Mouse (Mus musculus): ENCODE results near the gene Sapcd1. TPM values are rescaled to one million over a fixed set of nuclear protein-coding genes. Genes with fewer than 3 reads are reported as not detected.

Gene Sapcd1
- polyA plus RNA-seq, 1 experiment, result 18.9 TPM

- Histone ChIP-seq H3K4me3 (replicated peaks; ENCODE audit: control insufficient read depth, low read depth, low read length) (peak within 1 kb of the TSS; percentile 50), H3K4me1 (ENCODE audit: control insufficient read depth, insufficient read depth, low read length) (no peaks in the 10 kb centered on the region; the same call in 1 of the 2 replicates), H3K27ac (ENCODE audit: control insufficient read depth, insufficient read depth, low read depth, low read length, poor library complexity) (peak within 1 kb of the TSS; percentile 7; the same call in 1 of the 2 replicates)
- under 1% methylated on average over 57 of the region's 57 CpGs for WGBS
- TF ChIP-seq CTCF (IDR thresholded peaks at IDR 0.05; ENCODE audit: control insufficient read depth, insufficient read depth, low read length), result peak; percentile 74
- peak; percentile 49; the same call in 1 of the 2 replicates for TF ChIP-seq POLR2A (IDR thresholded peaks at IDR 0.05; ENCODE audit: borderline replicate concordance, control insufficient read depth, low read depth, low read length)
Observed at GRCm38 (mm10) chr17:35058911-35059892, 31.4 kb upstream of the Sapcd1 start, which contains the start of gene Ddah2. TSS of gene Ddah2 (plus strand) at chr17:35059035.

GRCm38 (mm10) chr17:35058316-35058715 is 30.5 kb upstream of the Sapcd1 start:
- no peaks in the 10 kb centered on the region; the same call in 1 of the 2 replicates for H3K4me1 ChIP-seq (ENCODE audit: control insufficient read depth, insufficient read depth, low read length)
- WGBS, result 69% methylated on average over 9 of the region's 9 CpGs
- no peak overlapping the region for H3K27ac ChIP-seq (ENCODE audit: control insufficient read depth, insufficient read depth, low read depth, low read length, poor library complexity)
- TF ChIP-seq POLR2A (IDR thresholded peaks at IDR 0.05; ENCODE audit: borderline replicate concordance, control insufficient read depth, low read depth, low read length), result no peak
- no peak for TF ChIP-seq CTCF (IDR thresholded peaks at IDR 0.05; ENCODE audit: control insufficient read depth, insufficient read depth, low read length)
- H3K4me3 ChIP-seq (replicated peaks; ENCODE audit: control insufficient read depth, low read depth, low read length), result no peak overlapping the region

- WGBS, result 64% methylated on average over 3 of the region's 3 CpGs
- Histone ChIP-seq H3K27ac (ENCODE audit: control insufficient read depth, insufficient read depth, low read depth, low read length, poor library complexity) (no peak overlapping the region), H3K4me1 (ENCODE audit: control insufficient read depth, insufficient read depth, low read length) (peaks cover 2% of the 10 kb centered on the region; the same call in 1 of the 2 replicates)
Observed at GRCm38 (mm10) chr17:35057090-35057489, 29.3 kb upstream of the Sapcd1 start.

GRCm38 (mm10) chr17:35055691-35056495 is 28.1 kb upstream of the Sapcd1 start:
- Histone ChIP-seq H3K27ac (ENCODE audit: control insufficient read depth, insufficient read depth, low read depth, low read length, poor library complexity) (no peak overlapping the region), H3K4me3 (replicated peaks; ENCODE audit: control insufficient read depth, low read depth, low read length) (no peak overlapping the region), H3K4me1 (ENCODE audit: control insufficient read depth, insufficient read depth, low read length) (peaks cover 2% of the 10 kb centered on the region; the same call in 1 of the 2 replicates)
- TF ChIP-seq POLR2A (IDR thresholded peaks at IDR 0.05; ENCODE audit: borderline replicate concordance, control insufficient read depth, low read depth, low read length) (no peak), CTCF (IDR thresholded peaks at IDR 0.05; ENCODE audit: control insufficient read depth, insufficient read depth, low read length) (no peak)
- WGBS, result 84% methylated on average over 7 of the region's 7 CpGs

More at GRCm38 (mm10) chr17:35057090-35057489, 29.3 kb upstream of the Sapcd1 start:
- H3K4me3 ChIP-seq (replicated peaks; ENCODE audit: control insufficient read depth, low read depth, low read length), result no peak overlapping the region
- TF ChIP-seq POLR2A (IDR thresholded peaks at IDR 0.05; ENCODE audit: borderline replicate concordance, control insufficient read depth, low read depth, low read length) (no peak), CTCF (IDR thresholded peaks at IDR 0.05; ENCODE audit: control insufficient read depth, insufficient read depth, low read length) (no peak)

- Histone ChIP-seq H3K4me1 (ENCODE audit: control insufficient read depth, insufficient read depth, low read length) (peaks cover 5% of the 10 kb centered on the region; the same call in 1 of the 2 replicates), H3K4me3 (replicated peaks; ENCODE audit: control insufficient read depth, low read depth, low read length) (peak overlapping the region; percentile 15), H3K27ac (ENCODE audit: control insufficient read depth, insufficient read depth, low read depth, low read length, poor library complexity) (no peak overlapping the region)
- TF ChIP-seq POLR2A (IDR thresholded peaks at IDR 0.05; ENCODE audit: borderline replicate concordance, control insufficient read depth, low read depth, low read length) (no peak), CTCF (IDR thresholded peaks at IDR 0.05; ENCODE audit: control insufficient read depth, insufficient read depth, low read length) (no peak)
- WGBS, result 69% methylated on average over 12 of the region's 12 CpGs
Observed at GRCm38 (mm10) chr17:35052271-35052798, 24.5 kb upstream of the Sapcd1 start.

- WGBS, result 2% methylated on average over 21 of the region's 21 CpGs
- Histone ChIP-seq H3K4me1 (ENCODE audit: control insufficient read depth, insufficient read depth, low read length) (peaks cover 5% of the 10 kb centered on the region; the same call in 1 of the 2 replicates), H3K27ac (ENCODE audit: control insufficient read depth, insufficient read depth, low read depth, low read length, poor library complexity) (peak overlapping the region; percentile 98), H3K4me3 (replicated peaks; ENCODE audit: control insufficient read depth, low read depth, low read length) (peak overlapping the region; percentile 89)
- TF ChIP-seq CTCF (IDR thresholded peaks at IDR 0.05; ENCODE audit: control insufficient read depth, insufficient read depth, low read length) (no peak), POLR2A (IDR thresholded peaks at IDR 0.05; ENCODE audit: borderline replicate concordance, control insufficient read depth, low read depth, low read length) (peak; percentile 71)
Observed at GRCm38 (mm10) chr17:35051156-35052086, 23.6 kb upstream of the Sapcd1 start.

Data from bone marrow, adult 2 months (tissue).